Mouse (Mus musculus): Measurements from ENCODE around the gene Klhl22. TPM values are rescaled to one million over a fixed set of nuclear protein-coding genes. Genes with fewer than 3 reads are reported as not detected.

The Klhl22 gene
- polyA plus RNA-seq, 1 experiment, result 126 TPM

- TF ChIP-seq CTCF (IDR thresholded peaks at IDR 0.05; ENCODE audit: extremely low read depth, insufficient read depth, low read length), result no peak
- no peak for TF ChIP-seq POLR2A (IDR thresholded peaks at IDR 0.05; ENCODE audit: extremely low read depth, insufficient read depth, low read length)
- Histone ChIP-seq H3K27ac (ENCODE audit: insufficient read depth, low read length) (no peak overlapping the region), H3K4me3 (ENCODE audit: insufficient read depth, low read length) (no peak overlapping the region), H3K4me1 (ENCODE audit: control insufficient read depth, insufficient read depth, low read length) (0 out of 2 replicates have a peak, but pooled peaks cover 1% of the 10 kb centered on the region)
These were observed 44.4 kb downstream of the Klhl22 start for GRCm38 (mm10) chr16:17803675-17804448.

- Histone ChIP-seq H3K4me3 (ENCODE audit: insufficient read depth, low read length) (no peak overlapping the region), H3K27ac (ENCODE audit: insufficient read depth, low read length) (no peak overlapping the region), H3K4me1 (ENCODE audit: control insufficient read depth, insufficient read depth, low read length) (0 out of 2 replicates have a peak, but pooled peaks cover 1% of the 10 kb centered on the region)
- TF ChIP-seq CTCF (IDR thresholded peaks at IDR 0.05; ENCODE audit: extremely low read depth, insufficient read depth, low read length) (no peak), POLR2A (IDR thresholded peaks at IDR 0.05; ENCODE audit: extremely low read depth, insufficient read depth, low read length) (no peak)
These were observed 45.1 kb downstream of the Klhl22 start for GRCm38 (mm10) chr16:17804449-17804912.

GRCm38 (mm10) chr16:17804982-17805381 is 45.6 kb downstream of the Klhl22 start:
- Histone ChIP-seq H3K4me3 (ENCODE audit: insufficient read depth, low read length) (no peak overlapping the region), H3K27ac (ENCODE audit: insufficient read depth, low read length) (no peak overlapping the region), H3K4me1 (ENCODE audit: control insufficient read depth, insufficient read depth, low read length) (0 out of 2 replicates have a peak, but pooled peaks cover 1% of the 10 kb centered on the region)
- TF ChIP-seq POLR2A (IDR thresholded peaks at IDR 0.05; ENCODE audit: extremely low read depth, insufficient read depth, low read length), result no peak

- peak overlapping the region; percentile 33 for H3K4me3 ChIP-seq (ENCODE audit: insufficient read depth, low read length)
- peak overlapping the region; percentile 21; the same call in 1 of the 2 replicates for H3K27ac ChIP-seq (ENCODE audit: insufficient read depth, low read length)
- 0 out of 2 replicates have a peak, but pooled peaks cover 1% of the 10 kb centered on the region for H3K4me1 ChIP-seq (ENCODE audit: control insufficient read depth, insufficient read depth, low read length)
- TF ChIP-seq POLR2A (IDR thresholded peaks at IDR 0.05; ENCODE audit: extremely low read depth, insufficient read depth, low read length) (no peak), CTCF (IDR thresholded peaks at IDR 0.05; ENCODE audit: extremely low read depth, insufficient read depth, low read length) (no peak)
These were observed 47.3 kb downstream of the Klhl22 start for GRCm38 (mm10) chr16:17806581-17807191.

GRCm38 (mm10) chr16:17807192-17808009 is 48.0 kb downstream of the Klhl22 start:
- TF ChIP-seq POLR2A (IDR thresholded peaks at IDR 0.05; ENCODE audit: extremely low read depth, insufficient read depth, low read length), result peak; percentile 32; the same call in 1 of the 2 replicates
- TF ChIP-seq CTCF (IDR thresholded peaks at IDR 0.05; ENCODE audit: extremely low read depth, insufficient read depth, low read length), result no peak
- Histone ChIP-seq H3K4me3 (ENCODE audit: insufficient read depth, low read length) (peak overlapping the region; percentile 33), H3K27ac (ENCODE audit: insufficient read depth, low read length) (peak overlapping the region; percentile 21; the same call in 1 of the 2 replicates), H3K4me1 (ENCODE audit: control insufficient read depth, insufficient read depth, low read length) (0 out of 2 replicates have a peak, but pooled peaks cover under 1% of the 10 kb centered on the region)

- no peaks in the 10 kb centered on the region for H3K4me1 ChIP-seq (ENCODE audit: control insufficient read depth, insufficient read depth, low read length)
- no peak overlapping the region for H3K27ac ChIP-seq (ENCODE audit: insufficient read depth, low read length)
- no peak for TF ChIP-seq POLR2A (IDR thresholded peaks at IDR 0.05; ENCODE audit: extremely low read depth, insufficient read depth, low read length)
- TF ChIP-seq CTCF (IDR thresholded peaks at IDR 0.05; ENCODE audit: extremely low read depth, insufficient read depth, low read length), result no peak
- H3K4me3 ChIP-seq (ENCODE audit: insufficient read depth, low read length), result no peak overlapping the region
These were observed 49.7 kb downstream of the Klhl22 start for GRCm38 (mm10) chr16:17809125-17809524.

- H3K4me3 ChIP-seq (ENCODE audit: insufficient read depth, low read length), result no peak overlapping the region
- H3K27ac ChIP-seq (ENCODE audit: insufficient read depth, low read length), result no peak overlapping the region
- TF ChIP-seq CTCF (IDR thresholded peaks at IDR 0.05; ENCODE audit: extremely low read depth, insufficient read depth, low read length) (no peak), POLR2A (IDR thresholded peaks at IDR 0.05; ENCODE audit: extremely low read depth, insufficient read depth, low read length) (no peak)
- H3K4me1 ChIP-seq (ENCODE audit: control insufficient read depth, insufficient read depth, low read length), result no peaks in the 10 kb centered on the region
These were observed 50.3 kb downstream of the Klhl22 start for GRCm38 (mm10) chr16:17809711-17810110.

- no peak overlapping the region for H3K27ac ChIP-seq (ENCODE audit: insufficient read depth, low read length)
- TF ChIP-seq CTCF (IDR thresholded peaks at IDR 0.05; ENCODE audit: extremely low read depth, insufficient read depth, low read length) (peak; percentile 45; the same call in 1 of the 2 replicates), POLR2A (IDR thresholded peaks at IDR 0.05; ENCODE audit: extremely low read depth, insufficient read depth, low read length) (no peak)
- H3K4me3 ChIP-seq (ENCODE audit: insufficient read depth, low read length), result no peak overlapping the region
- H3K4me1 ChIP-seq (ENCODE audit: control insufficient read depth, insufficient read depth, low read length), result 0 out of 2 replicates have a peak, but pooled peaks cover 1% of the 10 kb centered on the region
These were observed 52.7 kb downstream of the Klhl22 start for GRCm38 (mm10) chr16:17812120-17812519.

- TF ChIP-seq CTCF (IDR thresholded peaks at IDR 0.05; ENCODE audit: extremely low read depth, insufficient read depth, low read length) (no peak), POLR2A (IDR thresholded peaks at IDR 0.05; ENCODE audit: extremely low read depth, insufficient read depth, low read length) (no peak)
- 0 out of 2 replicates have a peak, but pooled peaks cover 1% of the 10 kb centered on the region for H3K4me1 ChIP-seq (ENCODE audit: control insufficient read depth, insufficient read depth, low read length)
- H3K4me3 ChIP-seq (ENCODE audit: insufficient read depth, low read length), result no peak overlapping the region
- no peak overlapping the region for H3K27ac ChIP-seq (ENCODE audit: insufficient read depth, low read length)
These were observed 53.8 kb downstream of the Klhl22 start for GRCm38 (mm10) chr16:17813173-17813572.

Measured in cortical plate, adult 2 months (tissue).